Mouse (Mus musculus) kidney, adult 2 months (tissue): ENCODE results near the gene Gm40193.

Experiments
- CTCF ChIP-seq: fragments of 200-500 bp; conservative IDR thresholded peaks from 2 replicates; pipeline ENCODE4 v1.5.1; 2011; ENCODE audit warnings: low read depth, mild to moderate bottlenecking, control low read depth, low read length, moderate library complexity, mixed read lengths; ENCODE audit not compliant: insufficient read depth, insufficient read length
- POLR2A ChIP-seq: fragments of 200-500 bp; IDR thresholded peaks from one replicate; pipeline ENCODE4 v1.6.1; 2011; ENCODE audit warnings: low read depth, low read length, control low read depth

DNA sequence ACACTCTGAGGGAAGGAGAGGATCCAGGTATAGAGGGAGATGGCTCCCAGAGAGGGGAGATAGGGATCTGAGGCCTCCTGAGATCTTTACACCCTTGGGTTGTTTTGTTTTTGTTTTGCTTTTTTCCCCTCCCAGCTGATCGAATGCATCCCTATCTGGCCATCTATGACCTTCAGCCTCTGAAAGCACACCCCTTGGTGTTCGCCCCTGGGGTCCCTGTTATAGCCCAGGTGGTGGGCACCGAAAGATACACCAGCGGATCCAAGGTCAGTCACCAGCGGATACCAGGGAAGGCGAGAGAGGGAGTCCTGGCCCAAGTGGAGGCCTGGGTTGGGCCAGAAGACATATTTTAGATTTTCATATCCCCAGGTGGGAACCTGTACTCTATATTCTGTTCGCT, 8.2 kb upstream of the Gm40193 start:
- TF ChIP-seq CTCF: no peak
- no peak for TF ChIP-seq POLR2A
